Mouse (Mus musculus) kidney, adult 2 months (tissue): ENCODE measurements around the gene Nek8.

Experiments used
- CTCF ChIP-seq: fragments of 200-500 bp; conservative IDR thresholded peaks from 2 replicates; pipeline ENCODE4 v1.5.1; 2011; ENCODE audit warnings: low read depth, mild to moderate bottlenecking, control low read depth, low read length, moderate library complexity, mixed read lengths; ENCODE audit not compliant: insufficient read depth, insufficient read length
- POLR2A ChIP-seq: fragments of 200-500 bp; IDR thresholded peaks from one replicate; pipeline ENCODE4 v1.6.1; 2011; ENCODE audit warnings: low read depth, low read length, control low read depth

GRCm38 (mm10) chr11:78140665-78141064 lies 35.8 kb downstream of the Nek8 start:
- TF ChIP-seq CTCF (no peak), POLR2A (no peak)
